Mouse (Mus musculus) small intestine, adult 2 months (tissue): ENCODE measurements at regions not wholly inside any gene's neighbourhood (a gene's known extent, or its start where the extent isn't known, plus 50 kb on each side); places are given as distances from the start of the nearest gene placed in this dataset.

Source experiments
- CTCF ChIP-seq: fragments of 200-500 bp; IDR thresholded peaks from 2 replicates; pipeline ENCODE4 v1.5.1; 2012; ENCODE audit warnings: low read depth, mild to moderate bottlenecking, control low read depth, inconsistent platforms, low read length, moderate library complexity, mixed read lengths; ENCODE audit not compliant: insufficient replicate concordance, insufficient read length; ENCODE audit errors: extremely low read depth
- POLR2A ChIP-seq: fragments of 200-500 bp; IDR thresholded peaks from 2 replicates; pipeline ENCODE4 v1.6.1; 2012; ENCODE audit warnings: low read depth, mild to moderate bottlenecking, control low read depth, inconsistent platforms, low read length, moderate library complexity

- no peak for TF ChIP-seq CTCF
- no peak for TF ChIP-seq POLR2A
Measured at GRCm38 (mm10) chr12:56402137-56402536, 56.4 kb upstream of the Mbip start.
